Mouse (Mus musculus): Measurements from ENCODE around the gene Ormdl2.
A peak's percentile ranks its signal among the peaks of the same experiment; 100 is the strongest.

Gene Ormdl2

DNA sequence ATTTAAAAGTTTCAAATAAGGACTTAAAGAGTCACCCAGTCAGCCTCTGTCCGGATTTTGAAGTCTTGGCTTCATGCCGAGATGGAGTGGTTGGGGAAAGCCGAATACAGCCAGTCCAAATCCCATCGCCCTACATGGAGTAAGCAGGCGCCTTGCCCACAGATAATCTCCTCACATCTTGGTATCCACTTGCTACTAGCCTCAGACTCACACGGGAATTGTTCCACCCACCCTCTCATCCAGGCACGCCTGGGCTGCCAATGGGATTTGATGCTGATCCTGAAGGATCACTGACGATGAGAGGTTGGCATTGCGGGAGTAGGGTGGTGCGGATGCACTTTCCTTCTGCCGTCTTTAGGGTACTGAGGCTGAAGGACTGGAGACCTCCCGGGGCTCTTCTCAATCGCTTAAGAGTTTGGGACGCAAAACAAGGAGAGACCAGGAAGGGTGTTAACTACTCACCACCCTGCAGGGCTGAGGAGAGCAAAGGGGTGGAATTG is 17.6 kb downstream of the Ormdl2 start, which contains the start of gene Dnajc14:
Gene Dnajc14 (plus strand): TSS at position 292 of the 500 bp plus-strand sequence.
- DNase-seq (ENCODE audit: low spot score in 2 of 2), result no peak

DNA sequence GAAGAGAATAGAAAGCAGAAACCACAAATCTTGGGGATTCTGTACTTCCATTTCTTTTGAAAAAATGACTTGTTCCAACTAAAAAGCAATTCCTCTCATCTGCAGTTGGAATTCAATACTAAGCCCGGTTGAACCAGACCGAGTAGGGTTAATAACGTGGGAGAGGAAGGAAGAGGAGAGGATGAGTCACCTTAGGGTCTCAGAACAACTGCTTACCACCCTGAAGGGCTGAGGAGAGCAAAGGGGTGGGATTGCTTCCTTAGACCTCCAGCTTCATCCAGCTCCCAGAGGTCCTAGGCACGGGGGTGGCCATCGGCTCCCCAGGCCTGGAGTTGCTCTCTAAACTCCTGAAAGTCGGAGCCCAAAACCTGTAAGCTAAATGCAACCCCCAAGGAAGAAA is 18.1 kb downstream of the Ormdl2 start:
- no peak for DNase-seq (ENCODE audit: low spot score in 2 of 2)

DNA sequence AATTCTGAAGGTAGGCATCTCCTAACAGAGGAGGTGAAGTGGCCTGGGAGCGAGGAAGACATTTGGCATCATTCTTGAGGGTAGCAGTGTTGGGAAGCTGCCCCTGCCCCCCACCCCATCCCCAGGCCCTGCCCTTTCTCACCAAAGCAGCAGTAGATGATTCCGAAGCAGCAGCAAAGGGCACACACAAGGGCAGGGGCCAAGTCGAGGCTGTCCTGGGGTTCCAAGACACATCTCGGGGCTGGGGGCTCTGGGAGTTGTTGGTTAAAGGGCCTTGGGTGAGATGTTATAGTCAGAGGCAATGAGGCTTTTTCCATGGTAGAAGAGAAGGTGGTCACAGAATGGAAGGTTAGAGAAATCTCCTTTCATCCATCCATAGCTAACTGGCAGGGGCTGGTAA is 18.5 kb downstream of the Ormdl2 start:
- no peak for DNase-seq (ENCODE audit: low spot score in 2 of 2)

DNA sequence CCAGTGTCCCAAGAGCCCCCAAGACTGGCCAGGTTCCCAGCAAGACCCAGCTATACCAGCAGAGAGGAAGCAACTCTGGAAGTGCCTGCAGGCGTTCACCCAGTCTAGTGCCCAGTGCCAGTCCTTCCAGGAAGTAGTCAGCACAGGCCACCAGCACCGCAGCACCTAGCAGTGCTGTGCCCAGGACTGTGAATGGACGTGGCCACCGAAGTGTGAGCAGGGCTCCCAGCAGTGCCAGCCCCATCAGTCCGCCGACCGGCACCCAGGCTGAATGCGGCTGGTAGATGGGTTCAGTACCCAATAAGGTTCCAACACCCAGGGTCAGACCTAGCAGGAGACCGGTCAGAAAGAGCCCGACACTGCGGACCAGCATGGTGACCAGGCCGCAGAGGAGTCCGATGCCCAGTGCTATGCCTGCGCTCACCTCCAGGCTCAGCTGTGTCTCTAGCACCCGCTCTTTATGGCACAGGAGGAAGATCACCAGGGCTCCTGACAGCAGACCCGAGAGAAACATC is 19.4 kb downstream of the Ormdl2 start:
- no peak for DNase-seq (ENCODE audit: low spot score in 2 of 2)

DNA sequence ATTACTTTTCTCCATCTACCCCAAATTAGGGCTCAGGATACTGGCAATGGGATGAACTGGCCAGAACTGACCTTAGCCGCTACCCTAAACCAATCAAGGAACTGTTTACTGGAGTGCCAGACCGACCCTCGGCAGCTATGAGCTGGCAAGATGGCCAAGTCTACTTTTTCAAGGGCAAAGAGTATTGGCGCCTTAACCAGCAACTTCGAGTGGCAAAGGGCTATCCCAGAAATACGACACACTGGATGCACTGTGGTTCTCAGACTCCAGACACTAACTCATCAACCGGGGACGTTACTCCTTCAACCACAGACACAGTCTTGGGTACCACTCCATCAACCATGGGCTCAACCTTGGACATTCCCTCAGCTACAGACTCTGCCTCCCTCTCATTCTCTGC is 22.8 kb downstream of the Ormdl2 start:
- DNase-seq (ENCODE audit: low spot score in 2 of 2), result no peak

DNA sequence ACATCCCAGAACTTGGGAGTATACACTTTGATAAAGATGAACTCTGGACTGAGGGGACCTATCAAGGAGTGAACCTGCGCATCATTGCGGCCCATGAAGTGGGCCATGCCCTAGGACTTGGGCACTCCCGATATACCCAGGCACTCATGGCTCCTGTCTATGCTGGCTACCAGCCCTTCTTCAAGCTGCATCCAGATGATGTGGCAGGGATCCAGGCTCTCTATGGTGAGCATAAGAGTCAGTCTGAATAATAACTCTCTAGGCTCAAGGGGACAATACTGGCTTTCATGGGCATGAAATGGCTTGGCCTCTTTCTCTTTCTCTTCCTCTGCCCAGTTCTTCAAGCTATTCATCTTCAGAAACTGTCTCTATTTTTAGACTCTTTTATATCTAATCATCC is 25.9 kb downstream of the Ormdl2 start:
- no peak for DNase-seq (ENCODE audit: low spot score in 2 of 2)

DNA sequence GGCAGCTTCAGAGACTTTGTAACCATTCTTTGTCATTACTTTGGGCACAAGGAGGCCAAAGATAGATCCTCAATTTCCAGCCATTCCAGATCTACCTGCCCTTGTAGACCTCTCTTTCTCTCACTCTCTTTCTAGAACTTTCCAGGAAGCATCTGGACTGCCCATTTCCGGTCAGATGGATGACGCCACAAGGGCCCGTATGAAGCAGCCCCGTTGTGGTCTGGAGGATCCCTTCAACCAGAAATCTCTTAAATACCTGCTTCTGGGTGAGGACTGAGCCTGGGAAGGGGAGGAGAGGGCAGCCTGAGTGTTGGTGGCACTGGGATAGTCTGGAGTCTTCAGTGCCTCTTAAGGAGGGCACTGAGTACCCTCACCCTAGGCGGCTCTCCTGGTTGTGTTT is 27.1 kb downstream of the Ormdl2 start:
- DNase-seq (ENCODE audit: low spot score in 2 of 2), result no peak

DNA sequence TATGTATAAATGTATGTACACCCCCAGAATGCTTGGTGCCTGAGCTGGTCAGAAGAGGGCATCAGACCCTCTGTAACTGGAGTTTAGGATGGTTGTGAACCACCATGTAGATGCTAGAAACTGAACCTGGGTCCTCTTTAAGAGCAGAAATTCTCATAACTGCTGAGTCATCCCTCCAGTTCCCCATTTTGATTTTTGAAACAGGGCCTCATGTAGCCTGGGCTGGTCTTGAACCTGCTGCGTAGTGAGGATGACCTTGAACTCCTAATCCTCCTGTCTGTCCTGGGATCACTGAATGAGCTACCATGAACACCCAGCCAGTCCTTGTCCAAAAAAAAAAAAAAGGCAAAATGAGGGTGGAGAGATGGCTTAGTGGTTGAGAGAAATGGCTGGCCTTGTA is 28.2 kb downstream of the Ormdl2 start:
- no peak for DNase-seq (ENCODE audit: low spot score in 2 of 2)

DNA sequence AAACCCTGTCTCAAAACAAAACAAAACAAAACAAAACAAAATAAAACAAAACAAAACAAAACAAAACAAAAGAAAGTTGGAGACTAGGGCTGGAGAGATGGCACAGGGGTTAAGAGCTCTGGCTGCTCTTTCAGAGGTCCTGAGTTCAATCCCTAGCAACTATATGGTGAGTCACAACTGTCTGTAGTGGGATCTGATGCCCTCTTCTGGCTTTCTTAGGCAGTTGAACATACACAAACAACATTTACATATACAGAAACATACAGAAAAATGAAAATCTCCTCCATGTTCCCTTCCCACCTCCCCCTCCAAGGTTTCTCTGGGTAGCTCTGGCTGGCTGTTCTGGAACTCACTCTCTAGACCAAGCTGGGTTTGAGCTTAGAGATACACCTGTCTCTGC is 29.4 kb downstream of the Ormdl2 start:
- no peak for DNase-seq (ENCODE audit: low spot score in 2 of 2)

DNA sequence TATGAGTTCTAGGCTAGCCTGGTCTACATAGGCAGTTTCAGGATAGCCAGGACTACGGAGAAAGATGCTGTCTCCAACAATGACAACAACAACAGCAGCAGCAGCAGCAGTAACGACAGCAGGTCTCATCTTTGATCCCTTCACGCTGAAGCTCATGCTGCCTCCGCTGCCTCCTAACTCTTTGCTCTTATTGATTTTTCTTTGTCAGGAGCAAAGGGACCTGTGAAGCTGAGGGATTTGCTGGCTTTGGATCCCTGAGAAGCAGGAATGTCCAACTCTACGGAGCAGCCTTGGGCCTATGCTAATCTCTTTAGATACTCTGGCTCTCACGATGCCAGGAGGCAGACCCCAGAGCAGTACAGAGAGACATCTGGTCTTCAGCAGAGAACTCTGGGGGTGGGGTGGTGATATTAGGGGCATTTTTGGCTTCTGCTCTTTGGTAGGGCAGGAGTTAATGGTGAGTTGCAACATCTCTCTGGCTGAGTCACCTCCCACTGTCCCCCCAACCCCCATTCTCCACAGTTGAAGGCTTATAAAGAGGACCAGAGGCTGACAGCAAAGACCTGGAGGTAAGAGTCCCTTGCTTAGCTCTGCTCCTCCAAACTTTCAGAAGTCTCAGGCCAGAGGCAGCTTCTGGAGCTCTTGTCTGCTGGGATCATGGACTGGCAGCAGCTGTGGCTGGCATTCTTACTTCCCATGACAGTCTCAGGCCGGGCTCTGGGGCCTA is 30.9 kb downstream of the Ormdl2 start, which contains the start of gene Mmp19:
Gene Mmp19 (plus strand): TSS at position 513 of the 727 bp plus-strand sequence.
- no peak for DNase-seq (ENCODE audit: low spot score in 2 of 2)

DNA sequence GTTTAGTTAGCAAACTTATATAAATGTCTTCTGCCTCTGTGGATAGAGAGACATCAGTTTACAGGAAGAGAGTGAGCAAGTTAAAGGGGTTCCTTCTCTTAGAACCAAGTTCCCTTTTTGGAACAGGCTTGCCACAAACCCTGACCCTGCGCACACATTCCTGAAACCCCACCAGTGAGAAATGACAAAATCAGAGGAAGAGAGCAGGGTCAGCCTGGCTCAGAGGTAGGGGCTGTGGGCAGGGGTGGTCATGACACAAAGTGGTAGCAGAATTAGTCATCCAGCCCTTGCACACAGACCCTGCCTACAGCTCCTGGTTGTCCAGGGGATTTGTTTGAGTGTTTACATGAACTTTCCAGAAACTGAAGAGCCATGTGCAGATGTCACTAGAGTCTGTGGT is 41.2 kb downstream of the Ormdl2 start:
- no peak for DNase-seq (ENCODE audit: low spot score in 2 of 2)

DNA sequence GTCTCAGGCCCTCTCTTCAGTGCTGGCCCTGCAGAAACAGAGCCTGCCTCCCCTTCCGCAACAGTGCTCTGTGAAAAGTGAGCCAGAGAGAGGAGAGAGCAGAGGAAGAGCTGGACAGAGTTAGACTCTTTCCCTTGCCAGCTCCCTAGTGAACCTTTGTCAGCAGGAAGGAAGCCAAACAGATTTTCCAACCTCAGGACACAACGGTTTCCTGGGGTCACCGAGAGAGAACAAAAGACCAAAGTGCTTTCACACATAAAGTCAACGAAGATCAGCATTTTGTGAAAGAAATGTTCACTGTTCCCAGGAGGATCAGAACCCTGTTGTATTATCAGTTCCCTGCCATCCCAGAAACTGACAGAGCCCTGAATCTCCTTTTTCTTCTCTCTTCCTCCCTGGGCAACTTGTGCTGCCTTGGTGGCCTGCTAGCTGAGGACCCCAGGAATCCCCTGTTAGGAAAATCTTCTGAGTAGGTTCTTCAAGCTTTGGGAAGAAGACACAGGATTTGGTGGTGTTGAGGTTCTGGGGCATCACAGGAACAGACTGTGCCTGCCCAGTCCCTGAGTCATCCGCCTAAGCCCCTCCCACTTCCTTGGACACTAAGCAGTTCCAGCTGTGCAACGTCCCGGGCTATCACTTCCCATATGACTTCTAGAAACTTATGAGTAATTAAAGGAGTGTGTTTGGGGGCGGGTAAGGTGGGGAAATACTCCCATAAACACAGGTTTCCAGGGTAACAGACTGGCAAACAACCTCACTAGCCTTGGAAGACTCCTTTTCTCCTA is 42.2 kb downstream of the Ormdl2 start:
- peak in 1 of 2 experiments; percentile 11 for DNase-seq (ENCODE audit: low spot score in 2 of 2)

DNA sequence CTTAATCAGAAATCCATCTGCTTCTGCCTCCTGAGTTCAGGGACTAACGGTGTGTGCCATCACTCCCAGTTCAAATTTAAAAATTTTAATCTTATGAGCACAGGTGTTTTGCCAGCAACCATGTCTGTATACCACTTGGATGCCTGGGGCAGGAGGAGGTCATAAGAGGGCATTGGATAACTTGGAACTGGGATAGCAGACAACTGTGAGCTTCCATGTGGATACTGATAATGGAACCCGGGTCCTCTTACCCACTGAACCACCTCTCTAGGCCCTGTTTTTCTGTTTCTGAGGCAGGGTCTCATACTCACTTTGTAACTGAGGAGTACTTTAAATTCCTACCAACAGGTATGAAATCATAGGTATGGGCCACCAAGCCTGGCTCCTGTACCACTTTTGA is 43.0 kb downstream of the Ormdl2 start:
- no peak for DNase-seq (ENCODE audit: low spot score in 2 of 2)

DNA sequence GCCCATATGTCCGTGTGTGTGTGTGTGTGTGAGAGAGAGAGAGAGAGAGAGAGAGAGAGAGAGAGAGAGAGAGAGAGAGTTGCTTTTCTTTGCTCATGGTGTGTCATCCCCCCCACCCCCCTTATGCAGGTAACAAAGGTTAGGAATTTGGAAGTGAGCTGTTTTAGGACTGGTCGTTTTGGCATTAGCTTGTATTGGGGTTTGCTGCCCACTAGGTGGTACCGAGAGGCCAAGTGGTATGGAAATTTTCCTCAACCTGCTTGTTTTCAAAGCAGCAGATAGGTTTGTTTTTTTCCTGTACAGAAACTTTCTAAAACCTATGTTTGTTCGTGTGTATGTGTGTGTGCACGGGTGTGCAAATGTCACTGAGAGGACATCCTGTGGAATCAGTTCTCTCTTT is 47.8 kb downstream of the Ormdl2 start:
- no peak for DNase-seq (ENCODE audit: low spot score in 2 of 2)

DNA sequence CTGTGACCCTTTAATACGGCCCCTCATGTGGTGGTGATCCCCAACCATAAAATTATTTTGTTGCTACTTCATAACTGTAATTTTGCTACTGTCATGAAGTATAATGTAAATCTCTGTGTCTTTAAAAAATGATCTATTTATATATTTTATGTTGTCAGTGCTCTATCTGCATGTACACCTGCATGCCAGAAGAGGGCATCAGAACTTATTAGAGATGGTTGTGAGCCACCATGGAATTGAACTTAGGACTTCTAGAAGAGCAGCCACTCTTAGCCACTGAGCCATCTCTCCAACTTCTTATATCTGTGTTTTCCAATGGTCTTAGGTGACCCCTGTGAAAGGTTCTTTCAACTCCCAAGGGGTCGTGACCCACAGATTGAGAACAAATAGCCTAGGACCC is 48.5 kb downstream of the Ormdl2 start:
- no peak for DNase-seq (ENCODE audit: low spot score in 2 of 2)
